Mouse (Mus musculus) right cerebral cortex, postnatal 14 days (tissue): ENCODE measurements around the gene Zfp422.
"Not testable (repeated sequence)": the region's sequence is repeated elsewhere in the genome, so short reads cannot be mapped to it uniquely, and the experiment has no call there.

Source experiments
- DNase-seq: peaks from one replicate; pipeline ENCODE4 v3.0.0; 2022

The Zfp422 gene

GRCm38 (mm10) chr6:116647763-116648162, 19.0 kb upstream of the Zfp422 start:
- no peak for DNase-seq

GRCm38 (mm10) chr6:116644335-116644734, 15.5 kb upstream of the Zfp422 start:
- DNase-seq: no peak

GRCm38 (mm10) chr6:116643881-116644280, 15.1 kb upstream of the Zfp422 start:
- no peak for DNase-seq

- peak; percentile 51 for DNase-seq
These were observed 14.1 kb upstream of the Zfp422 start for GRCm38 (mm10) chr6:116642942-116643341.

GRCm38 (mm10) chr6:116639663-116640062, 10.9 kb upstream of the Zfp422 start:
- no peak for DNase-seq

GRCm38 (mm10) chr6:116638871-116639270, 10.1 kb upstream of the Zfp422 start:
- no peak for DNase-seq

- DNase-seq: no peak
These were observed 8.7 kb upstream of the Zfp422 start for GRCm38 (mm10) chr6:116637496-116637895.

- DNase-seq: no peak
These were observed 7.9 kb upstream of the Zfp422 start for GRCm38 (mm10) chr6:116636581-116637235.

- no peak for DNase-seq
These were observed 6.7 kb upstream of the Zfp422 start for GRCm38 (mm10) chr6:116635251-116636180.

GRCm38 (mm10) chr6:116633741-116634695, 5.2 kb upstream of the Zfp422 start:
- no peak for DNase-seq

GRCm38 (mm10) chr6:116632129-116632528, 3.3 kb upstream of the Zfp422 start:
- DNase-seq: peak; percentile 88

- DNase-seq: no peak
These were observed 967 bp upstream of the Zfp422 start for GRCm38 (mm10) chr6:116629766-116630165.

- no peak for DNase-seq
These were observed 704 bp downstream of the Zfp422 start for GRCm38 (mm10) chr6:116628095-116628494.

- not testable (repeated sequence) for DNase-seq
These were observed 2.4 kb downstream of the Zfp422 start for GRCm38 (mm10) chr6:116626417-116626816.

GRCm38 (mm10) chr6:116621318-116622023, 7.3 kb downstream of the Zfp422 start:
- no peak for DNase-seq

- DNase-seq: no peak
These were observed 10.7 kb downstream of the Zfp422 start for GRCm38 (mm10) chr6:116618073-116618472.

GRCm38 (mm10) chr6:116615719-116616118, 13.1 kb downstream of the Zfp422 start:
- no peak for DNase-seq

GRCm38 (mm10) chr6:116607230-116607629, 21.6 kb downstream of the Zfp422 start:
- no peak for DNase-seq

GRCm38 (mm10) chr6:116600969-116601368, 27.8 kb downstream of the Zfp422 start:
- DNase-seq: not testable (repeated sequence)

GRCm38 (mm10) chr6:116584095-116584494, 44.7 kb downstream of the Zfp422 start, which contains the start of gene Olfr215:
TSS of gene Olfr215 (minus strand) at chr6:116584195.
- DNase-seq: no peak
